Mouse (Mus musculus) MEL (cell line): Measurements from ENCODE around the gene Fto.

Experiments used
- CTCF ChIP-seq, 3 experiments: IDR thresholded peaks in 2 of 3; conservative IDR thresholded peaks in 1 of 3; 2 replicates each; pipeline ENCODE4 v1.5.1; 2011 to 2012; ENCODE audit warnings: low read length in 3 of 3, low read depth in 2 of 3, mild to moderate bottlenecking in 2 of 3, improper control_type of control experiment in 1 of 3, inconsistent platforms in 1 of 3, mixed read lengths in 1 of 3, moderate library complexity in 1 of 3; ENCODE audit not compliant: control insufficient read depth in 1 of 3, insufficient read depth in 1 of 3, poor library complexity in 1 of 3, severe bottlenecking in 1 of 3
- EP300 ChIP-seq, 2 experiments: IDR thresholded peaks; 2 replicates each; pipeline ENCODE4 v1.6.1; 2011; ENCODE audit warnings: improper control_type of control experiment in 2 of 2, low read length in 2 of 2, low read depth in 1 of 2, mild to moderate bottlenecking in 1 of 2
- ETS1 ChIP-seq: IDR thresholded peaks from 2 replicates; pipeline ENCODE4 v1.6.1; 2012; ENCODE audit warnings: low read depth, mild to moderate bottlenecking, inconsistent platforms, low read length, improper control_type of control experiment, moderate library complexity
- MAFK ChIP-seq: IDR thresholded peaks from 2 replicates; pipeline ENCODE4 v1.6.1; 2011; ENCODE audit warnings: low read depth, mild to moderate bottlenecking, low read length, improper control_type of control experiment, borderline replicate concordance
- POLR2A ChIP-seq, 2 experiments: IDR thresholded peaks; 2 replicates each; pipeline ENCODE4 v1.6.1; 2011 to 2012; ENCODE audit warnings: low read length in 2 of 2, mild to moderate bottlenecking in 2 of 2, control low read depth in 1 of 2, improper control_type of control experiment in 1 of 2, low read depth in 1 of 2, moderate library complexity in 1 of 2; ENCODE audit not compliant: control insufficient read depth in 1 of 2, insufficient read depth in 1 of 2, poor library complexity in 1 of 2
- TAL1 ChIP-seq: IDR thresholded peaks from 2 replicates; pipeline ENCODE4 v1.6.1; 2012; ENCODE audit warnings: mild to moderate bottlenecking, inconsistent platforms, low read length, moderate library complexity, mixed read lengths
- ZC3H11A ChIP-seq: IDR thresholded peaks from 2 replicates; pipeline ENCODE4 v1.6.1; 2012; ENCODE audit warnings: low read depth, mild to moderate bottlenecking, inconsistent platforms, low read length, improper control_type of control experiment

DNA sequence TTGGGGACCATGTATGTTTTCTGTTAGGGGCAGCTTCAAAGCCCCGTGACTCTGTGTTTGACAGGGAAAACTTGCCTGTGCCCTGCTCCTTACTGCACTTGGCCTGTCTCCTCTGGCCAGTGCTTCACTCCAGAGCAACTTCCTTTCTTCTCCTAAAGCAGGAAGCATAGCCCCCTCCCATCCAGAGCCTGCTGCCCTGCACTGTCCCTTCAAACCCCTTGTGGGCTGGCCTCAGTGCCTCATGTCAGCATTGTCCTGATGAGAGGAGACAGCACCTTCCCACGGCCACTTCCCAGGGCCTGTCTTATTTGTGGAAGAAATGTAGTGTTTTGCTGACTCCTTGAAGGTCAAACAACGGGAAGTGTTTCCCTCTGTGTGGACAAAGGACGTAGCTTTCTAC lies 195.0 kb downstream of the Fto start:
- TF ChIP-seq TAL1 (no peak), POLR2A (IDR thresholded peaks at IDR 0.05; ENCODE audit: control insufficient read depth in 1 of 2, insufficient read depth in 1 of 2, low read depth in 1 of 2, low read length in 2 of 2, poor library complexity in 1 of 2) (no peak), EP300 (IDR thresholded peaks at IDR 0.05; ENCODE audit: low read depth in 1 of 2, low read length in 2 of 2) (no peak), CTCF (IDR thresholded peaks at IDR 0.05 in 2 of 3, conservative IDR thresholded peaks at IDR 0.05 in 1 of 3; ENCODE audit: control insufficient read depth in 1 of 3, insufficient read depth in 1 of 3, low read depth in 2 of 3, low read length in 3 of 3, poor library complexity in 1 of 3, severe bottlenecking in 1 of 3) (no peak), ETS1 (no peak), MAFK (no peak), ZC3H11A (no peak)
